10 mouse cellular contexts compared by ENCODE assay signal in the genomic region with DNA sequence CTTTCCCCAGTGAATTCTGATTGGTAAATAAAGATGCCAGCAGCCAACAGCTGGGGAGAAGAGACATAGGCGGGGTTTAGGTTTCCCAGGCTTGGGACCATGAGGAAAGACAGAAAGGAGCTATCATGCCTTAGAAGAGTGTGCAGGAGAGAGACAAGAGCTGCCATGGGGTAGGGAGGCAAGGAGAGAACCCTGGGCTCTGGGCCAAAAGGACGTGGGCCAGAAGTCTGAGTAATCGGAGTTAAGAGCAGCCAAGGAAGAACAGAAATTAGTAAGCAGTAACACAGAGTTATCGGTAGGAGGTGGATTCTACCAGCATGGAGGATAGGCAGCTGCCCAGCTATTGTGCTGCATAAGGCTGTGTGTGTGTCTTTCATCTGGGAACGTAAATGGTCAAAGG.
DNase-seq lines count a peak whose midpoint lies in the region; ATAC-seq and TF ChIP-seq lines count a peak whose summit lies in the region.
"Had no signal": no experiment of that assay in that cellular context is flagged by ENCODE, and none has a peak within 500 bp of the region (broad histone marks: within the 10 kb centered on the region; RNA-seq: fewer than 3 reads in every experiment).

No protein-coding gene starts in this region.

- 60% methylated on average over 5 of the region's 5 CpGs for WGBS in intestine, postnatal 0 days
- 60% methylated on average over 5 of the region's 5 CpGs for WGBS in neural tube, embryonic 15.5 days
- WGBS in heart, embryonic 10.5 days = 72% methylated on average over 5 of the region's 5 CpGs

- no peaks in the 10 kb centered on the region for H3K9me3 ChIP-seq in intestine, postnatal 0 days (ENCODE audit: control insufficient read depth)
- no peaks in the 10 kb centered on the region for H3K9me3 ChIP-seq in neural tube, embryonic 15.5 days (replicated peaks)
- H3K9me3 ChIP-seq in heart, embryonic 10.5 days = no peaks in the 10 kb centered on the region
- H3K9me3 ChIP-seq: embryonic facial prominence, embryonic 15.5 days; neural tube, embryonic 12.5 days had no signal

- H3K36me3 ChIP-seq in intestine, postnatal 0 days (ENCODE audit: control insufficient read depth, insufficient read depth) = no peaks in the 10 kb centered on the region
- H3K36me3 ChIP-seq in neural tube, embryonic 15.5 days = no peaks in the 10 kb centered on the region
- H3K36me3 ChIP-seq in heart, embryonic 10.5 days = peaks cover 76% of the 10 kb centered on the region
- H3K36me3 ChIP-seq: embryonic facial prominence, embryonic 15.5 days; neural tube, embryonic 12.5 days had no signal

- DNase-seq in kidney, postnatal 10 days = peak; percentile 15
- no peak for DNase-seq in kidney, adult 18-20 months
- DNase-seq in cerebellum, adult 8-10 months = peak; percentile 43
- peak; percentile 41 to 49 for DNase-seq in layer of hippocampus, postnatal 10 days (ENCODE audit: low spot score in 2 of 2)
- DNase-seq in ovary, postnatal 10 days (ENCODE audit: low spot score) = peak; percentile 5
- no peak for DNase-seq in heart, embryonic 10.5 days (ENCODE audit: low spot score)

- H3K27me3 ChIP-seq in intestine, postnatal 0 days (replicated peaks; ENCODE audit: control insufficient read depth, insufficient read depth, low read length) = no peaks in the 10 kb centered on the region
- H3K27me3 ChIP-seq in neural tube, embryonic 15.5 days (replicated peaks) = peaks cover 2% of the 10 kb centered on the region; the same call in 1 of the 2 replicates
- peaks cover 6% of the 10 kb centered on the region; the same call in 1 of the 2 replicates for H3K27me3 ChIP-seq in heart, embryonic 10.5 days (ENCODE audit: insufficient read depth, poor library complexity, severe bottlenecking)
- H3K27me3 ChIP-seq: embryonic facial prominence, embryonic 15.5 days; neural tube, embryonic 12.5 days had no signal

- ATAC-seq in intestine, postnatal 0 days = no peak
- ATAC-seq in neural tube, embryonic 15.5 days (ENCODE audit: low FRiP score) = no peak

- TF ChIP-seq CTCF in intestine, postnatal 0 days (IDR thresholded peaks at IDR 0.05; ENCODE audit: low read depth) = no peak

- no peak overlapping the region for H3K4me2 ChIP-seq in intestine, postnatal 0 days (replicated peaks; ENCODE audit: low read depth)
- no peak overlapping the region for H3K4me2 ChIP-seq in neural tube, embryonic 15.5 days
- H3K4me2 ChIP-seq: embryonic facial prominence, embryonic 15.5 days; neural tube, embryonic 12.5 days had no signal

- no peak overlapping the region for H3K27ac ChIP-seq in intestine, postnatal 0 days (ENCODE audit: low read depth, low read length)
- H3K27ac ChIP-seq in neural tube, embryonic 15.5 days (replicated peaks) = no peak overlapping the region
- no peak overlapping the region for H3K27ac ChIP-seq in heart, embryonic 10.5 days
- H3K27ac ChIP-seq: embryonic facial prominence, embryonic 15.5 days; neural tube, embryonic 12.5 days had no signal

- no peak overlapping the region for H3K9ac ChIP-seq in intestine, postnatal 0 days (ENCODE audit: low read depth, low read length)
- no peak overlapping the region for H3K9ac ChIP-seq in neural tube, embryonic 15.5 days (replicated peaks)
- H3K9ac ChIP-seq: embryonic facial prominence, embryonic 15.5 days; neural tube, embryonic 12.5 days had no signal

- H3K4me3 ChIP-seq in intestine, postnatal 0 days (ENCODE audit: low read depth, low read length) = no peak overlapping the region
- H3K4me3 ChIP-seq in neural tube, embryonic 15.5 days (replicated peaks) = no peak overlapping the region
- no peak overlapping the region for H3K4me3 ChIP-seq in heart, embryonic 10.5 days
- H3K4me3 ChIP-seq: embryonic facial prominence, embryonic 15.5 days; neural tube, embryonic 12.5 days had no signal

- no peaks in the 10 kb centered on the region for H3K4me1 ChIP-seq in intestine, postnatal 0 days (replicated peaks; ENCODE audit: control insufficient read depth, insufficient read depth, low read length)
- peaks cover 6% of the 10 kb centered on the region; the same call in 1 of the 2 replicates for H3K4me1 ChIP-seq in neural tube, embryonic 15.5 days
- peaks cover 24% of the 10 kb centered on the region for H3K4me1 ChIP-seq in heart, embryonic 10.5 days
- H3K4me1 ChIP-seq: neural tube, embryonic 12.5 days had no signal

Comparison
In these comparisons a context has a peak if more than half of its experiments do, and no peak if none do; other contexts are left out.
1. DNase-seq: peak in kidney, postnatal 10 days (single experiment), cerebellum, adult 8-10 months (single experiment), layer of hippocampus, postnatal 10 days (2 of 2) and ovary, postnatal 10 days (single experiment); none in kidney, adult 18-20 months (single experiment) and heart, embryonic 10.5 days (single experiment).